Mouse (Mus musculus) heart, postnatal 36 days (tissue): ENCODE data around the gene Gm17720. TPM values are rescaled to one million over a fixed set of nuclear protein-coding genes. Genes with fewer than 3 reads are reported as not detected.
"Not testable (repeated sequence)": the region's sequence is repeated elsewhere in the genome, so short reads cannot be mapped to it uniquely, and the experiment has no call there.

ENCODE experiments used
- DNase-seq, 2 experiments: peaks; one replicate each; pipeline ENCODE4 v3.0.0; 2021 to 2022
- intact Hi-C: fragments of 180-260 bp; cut with DNase I; formaldehyde crosslinking; loops from one replicate; pipeline ENCODE4 v1.15.1; 2025
- total RNA-seq, 2 experiments: library from RNA; stranded (reverse); gene quantifications; 2 replicates each; pipeline ENCODE4 v1.2.3; 2021

The Gm17720 gene
- total RNA-seq, 2 experiments from 2014 or later = not detected

- intact Hi-C loops = no loop called here
These were observed 51.3 kb downstream of the Gm17720 start for GRCm38 (mm10) chr8:110051208-110051607.

DNA sequence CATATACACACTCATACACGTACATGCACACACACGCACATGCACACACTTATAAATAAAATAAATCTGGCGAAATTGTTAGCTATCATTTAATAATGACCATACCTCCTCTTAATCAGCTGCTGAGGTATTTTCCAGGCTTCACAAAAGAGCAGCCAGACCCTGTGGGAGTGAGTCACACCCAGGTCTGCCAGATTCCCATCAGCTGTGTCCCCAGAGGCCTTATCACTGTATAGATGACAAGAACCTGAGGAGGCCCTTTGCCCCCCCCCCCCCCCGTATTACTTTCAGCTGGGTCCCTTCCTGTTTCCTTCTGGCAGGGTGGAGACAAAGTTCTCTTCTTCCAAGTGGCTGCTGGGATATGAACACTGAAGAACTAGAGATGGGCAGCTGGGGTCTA, 62.0 kb downstream of the Gm17720 start:
- no peak for DNase-seq

More at GRCm38 (mm10) chr8:110051208-110051607, 51.3 kb downstream of the Gm17720 start:
- DNase-seq = no peak

GRCm38 (mm10) chr8:110039659-110040058, 62.9 kb downstream of the Gm17720 start, which contains the start of gene Chst4:
Gene Chst4 (minus strand): TSS chr8:110039740.
- intact Hi-C loops = no loop called here
- DNase-seq = no peak

More for the DNA sequence above, 62.0 kb downstream of the Gm17720 start:
- intact Hi-C loops = no loop called here

- intact Hi-C loops = no loop called here
- no peak for DNase-seq
These were observed 63.3 kb downstream of the Gm17720 start for GRCm38 (mm10) chr8:110039216-110039615.

GRCm38 (mm10) chr8:110036156-110036555, 66.4 kb downstream of the Gm17720 start:
- intact Hi-C loops = no loop called here
- DNase-seq = no peak

GRCm38 (mm10) chr8:110034331-110034730, 68.2 kb downstream of the Gm17720 start:
- intact Hi-C loops = no loop called here
- no peak for DNase-seq

GRCm38 (mm10) chr8:110033771-110034170, 68.8 kb downstream of the Gm17720 start:
- DNase-seq, intact Hi-C loops: not testable (repeated sequence)

Other genes starting within 250 kb of the Gm17720 start
- gene Phlpp2, start 234.2 kb downstream of the Gm17720 start, total RNA-seq = 1 to 10 TPM; 4.8 to 5.5 TPM
- under 1 TPM; 0.14 to 0.19 TPM for gene Marveld3, start 140.6 kb downstream of the Gm17720 start, total RNA-seq
- gene Tat, start 112.3 kb downstream of the Gm17720 start, total RNA-seq = 1 to 10 TPM in 1 of 2 experiments, under 1 TPM in 1; 0.38 to 1.3 TPM
- 1 to 10 TPM; 3.3 to 7.0 TPM for gene Chst4, start 63.0 kb downstream of the Gm17720 start, total RNA-seq
- gene Zfp612, start 23.0 kb downstream of the Gm17720 start, total RNA-seq = 1 to 10 TPM; 6.9 to 8.8 TPM
- gene Gm21964, start 1.5 kb downstream of the Gm17720 start, total RNA-seq = not detected
- gene Calb2, start 65.5 kb upstream of the Gm17720 start, total RNA-seq = not detected
- 1 to 10 TPM; 2.0 to 2.9 TPM for gene Cmtr2, start 112.9 kb upstream of the Gm17720 start, total RNA-seq
- gene Hydin, start 164.2 kb upstream of the Gm17720 start, total RNA-seq = under 1 TPM; 0.14 to 0.17 TPM